ENCODE assay signal across 20 mouse cellular contexts in the genomic region with DNA sequence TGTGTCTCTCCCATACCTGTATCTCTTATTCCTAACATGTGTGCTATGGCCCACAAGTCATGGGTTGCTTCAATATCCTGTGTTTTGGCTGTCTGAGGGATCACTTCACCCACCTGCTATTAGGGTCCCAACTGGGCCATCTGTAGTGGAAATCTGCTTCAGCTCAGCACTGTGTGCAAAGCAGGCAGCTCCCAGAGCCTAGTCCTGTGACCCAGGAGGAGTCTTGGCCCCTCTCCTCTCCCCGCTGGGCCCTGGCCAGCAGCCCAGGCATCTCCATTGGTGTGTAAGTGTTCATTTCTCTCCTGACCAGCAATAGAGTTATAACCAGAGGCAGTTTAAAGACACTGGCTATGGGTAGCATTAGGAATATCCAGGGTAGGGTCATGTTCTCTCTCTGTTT. TPM values are rescaled to one million over a fixed set of nuclear protein-coding genes. Genes with fewer than 3 reads are reported as not detected.
A peak's percentile ranks its signal among the peaks of the same experiment; 100 is the strongest.
DNase-seq lines count a peak whose midpoint lies in the region; TF ChIP-seq lines count a peak whose summit lies in the region.
"Had no signal": no experiment of that assay in that cellular context is flagged by ENCODE, and none has a peak within 500 bp of the region (broad histone marks: within the 10 kb centered on the region; RNA-seq: fewer than 3 reads in every experiment).

No protein-coding gene starts in this region.

- DNase-seq in heart, adult 2 months: peak; percentile 29 to 34
- DNase-seq in heart, embryonic 10.5 days (ENCODE audit: low spot score): no peak
- peak; percentile 98 for DNase-seq in brain, adult 2 months (ENCODE audit: low read depth, low spot score)
- DNase-seq in cerebellum, adult 18-20 months: peak; percentile 94 to 95
- peak; percentile 97 for DNase-seq in cerebellum, postnatal 36 days
- no peak for DNase-seq in lung, adult 2 months
- DNase-seq in heart, adult 8-10 months (ENCODE audit: low spot score): no peak
- DNase-seq: heart, postnatal 10 days; kidney, postnatal 4 days; liver; lung, adult 18-20 months; lung, postnatal 4 days; right cerebral cortex, postnatal 25 days; thymus, postnatal 36 days had no signal

- no peak overlapping the region for H3K27ac ChIP-seq in heart, adult 2 months
- no peak overlapping the region for H3K27ac ChIP-seq in heart, embryonic 10.5 days
- H3K27ac ChIP-seq: embryonic facial prominence, embryonic 12.5 days; midbrain, embryonic 13.5 days; neural tube, embryonic 15.5 days had no signal

- 55% methylated on average over 1 of the region's 1 CpGs for WGBS in heart, adult 2 months
- 79% methylated on average over 1 of the region's 1 CpGs for WGBS in heart, embryonic 10.5 days
- WGBS in lung, adult 2 months: 68% methylated on average over 1 of the region's 1 CpGs

- intact Hi-C loops in heart, adult 2 months (cut with DNase I): no loop called here

- no peaks in the 10 kb centered on the region for H3K27me3 ChIP-seq in heart, adult 2 months (ENCODE audit: control insufficient read depth, insufficient read depth, low read length)
- peaks cover 16% of the 10 kb centered on the region; the same call in 1 of the 2 replicates for H3K27me3 ChIP-seq in heart, embryonic 10.5 days (ENCODE audit: insufficient read depth, poor library complexity, severe bottlenecking)
- H3K27me3 ChIP-seq: embryonic facial prominence, embryonic 12.5 days; midbrain, embryonic 13.5 days; neural tube, embryonic 15.5 days; Patski had no signal

- H3K79me2 ChIP-seq in heart, adult 2 months (replicated peaks; ENCODE audit: control insufficient read depth, insufficient read depth, low read length): no peaks in the 10 kb centered on the region

- no peaks in the 10 kb centered on the region for H3K36me3 ChIP-seq in heart, adult 2 months (ENCODE audit: control insufficient read depth, insufficient read depth, low read length)
- H3K36me3 ChIP-seq in heart, embryonic 10.5 days: no peaks in the 10 kb centered on the region
- H3K36me3 ChIP-seq: embryonic facial prominence, embryonic 12.5 days; midbrain, embryonic 13.5 days; neural tube, embryonic 15.5 days had no signal

- no peak for TF ChIP-seq POLR2A in heart, adult 2 months (IDR thresholded peaks at IDR 0.05; ENCODE audit: insufficient read depth, low read depth, low read length)
- no peak for TF ChIP-seq POLR2A in lung, adult 2 months (IDR thresholded peaks at IDR 0.05; ENCODE audit: borderline replicate concordance, extremely low read depth, low read depth, low read length)

- H3K4me1 ChIP-seq in heart, adult 2 months (ENCODE audit: control insufficient read depth, insufficient read depth, low read length): peaks cover 1% of the 10 kb centered on the region; the same call in 1 of the 2 replicates
- H3K4me1 ChIP-seq in heart, embryonic 10.5 days: no peaks in the 10 kb centered on the region
- H3K4me1 ChIP-seq in lung, adult 2 months (ENCODE audit: control insufficient read depth, insufficient read depth, low read length): no peaks in the 10 kb centered on the region

- no peak overlapping the region for H3K4me3 ChIP-seq in heart, adult 2 months
- no peak overlapping the region for H3K4me3 ChIP-seq in heart, embryonic 10.5 days
- no peak overlapping the region for H3K4me3 ChIP-seq in lung, adult 2 months (replicated peaks; ENCODE audit: extremely low read depth, low read depth, low read length)
- H3K4me3 ChIP-seq: embryonic facial prominence, embryonic 12.5 days; midbrain, embryonic 13.5 days; myocyte; neural tube, embryonic 15.5 days had no signal

- H3K9ac ChIP-seq in heart, adult 2 months (ENCODE audit: low read depth, low read length): no peak overlapping the region
- H3K9ac ChIP-seq: embryonic facial prominence, embryonic 12.5 days; midbrain, embryonic 13.5 days; neural tube, embryonic 15.5 days had no signal

- TF ChIP-seq EP300 in heart, adult 2 months (IDR thresholded peaks at IDR 0.05; ENCODE audit: insufficient read depth, low read depth, low read length): no peak

- no peak for TF ChIP-seq CTCF in heart, adult 2 months (IDR thresholded peaks at IDR 0.05)
- TF ChIP-seq CTCF in lung, adult 2 months (IDR thresholded peaks at IDR 0.05; ENCODE audit: insufficient read depth, low read length): no peak

- no peaks in the 10 kb centered on the region for H3K9me3 ChIP-seq in heart, embryonic 10.5 days
- H3K9me3 ChIP-seq: embryonic facial prominence, embryonic 12.5 days; midbrain, embryonic 13.5 days; neural tube, embryonic 15.5 days had no signal

RNA-seq across cellular contexts. Expression of gene Kcnd3, which starts 24.3 kb away (rescaled TPM):
- total RNA-seq in heart, adult 2 months (2021): 10 to 100 TPM in 1 of 2 experiments, 1 to 10 TPM in 1; 9.0 to 11.8 TPM
- polyA plus RNA-seq in heart, adult 2 months (2012; rRNA removed): 8.4 and 14.6 TPM in 2 replicates
- 0.47 and 0.58 TPM in 2 replicates for polyA plus RNA-seq in heart, embryonic 10.5 days (2016; fragmentation: Nextera tagmentation; extraction: Ambion mirVana)
- 1.6 and 1.7 TPM in 2 replicates for polyA plus RNA-seq in lung, adult 2 months (2012; rRNA removed)
- 10 to 100 TPM; 10.1 to 14.5 (median 12.3) TPM for total RNA-seq in heart, adult 8-10 months (2022)
- total RNA-seq: common myeloid progenitor, adult 5-6 weeks had no signal
- polyA plus RNA-seq: myocyte had no signal

Comparison
In these comparisons a context has a peak if more than half of its experiments do, and no peak if none do; other contexts are left out.
1. DNase-seq: peak in heart, adult 2 months (2 of 2), brain, adult 2 months (single experiment), cerebellum, adult 18-20 months (2 of 2) and cerebellum, postnatal 36 days (2 of 2); none in heart, embryonic 10.5 days (single experiment), lung, adult 2 months (single experiment) and heart, adult 8-10 months (single experiment).